Mouse (Mus musculus): ENCODE results near the gene Ifit3. TPM values are rescaled to one million over a fixed set of nuclear protein-coding genes. Genes with fewer than 3 reads are reported as not detected.

The Ifit3 gene
- total RNA-seq, 1 experiment from 2014 or later, result 10.7 TPM

Other genes with a start within 250 kb of the Ifit3 start
- gene Ch25h, start 108.4 kb upstream of the Ifit3 start, total RNA-seq (2021), result 0.82 TPM in 1 of 2 replicates, not detected in the other
- 192 and 213 TPM in 2 replicates for gene Lipa, start 56.1 kb upstream of the Ifit3 start, total RNA-seq (2021)
- 2.3 and 4.9 TPM in 2 replicates for gene Ifit2, start 32.8 kb upstream of the Ifit3 start, total RNA-seq (2021)
- gene Ifit1bl1, start 18.4 kb downstream of the Ifit3 start, total RNA-seq (2021), result 0.82 TPM in 1 of 2 replicates, not detected in the other
- 3.2 and 4.9 TPM in 2 replicates for gene Ifit3b, start 24.4 kb downstream of the Ifit3 start, total RNA-seq (2021)
- gene Ifit1bl2, start 57.2 kb downstream of the Ifit3 start, total RNA-seq (2021), result 0.24 and 0.48 TPM in 2 replicates
- 4.1 and 5.1 TPM in 2 replicates for gene Ifit1, start 57.3 kb downstream of the Ifit3 start, total RNA-seq (2021)
- 0.39 and 1.0 TPM in 2 replicates for gene Slc16a12, start 163.8 kb downstream of the Ifit3 start, total RNA-seq (2021)

Data from adrenal gland, postnatal 25 days (tissue).